Mouse (Mus musculus) activated CD4-positive, CD25-positive, alpha-beta regulatory T cell, adult 9 weeks (primary cell): ENCODE data around the gene Tmem186. TPM values are rescaled to one million over a fixed set of nuclear protein-coding genes. Genes with fewer than 3 reads are reported as not detected.

Source experiments
- polyA plus RNA-seq: library from polyadenylated mRNA; unstranded; fragments of 100-300 nt; shearing (Covaris generic); gene quantifications from one replicate; pipeline ENCODE4 v1.2.1, GENCODE M21; 2017

The Tmem186 gene
- polyA plus RNA-seq, result 16.8 TPM

DNA sequence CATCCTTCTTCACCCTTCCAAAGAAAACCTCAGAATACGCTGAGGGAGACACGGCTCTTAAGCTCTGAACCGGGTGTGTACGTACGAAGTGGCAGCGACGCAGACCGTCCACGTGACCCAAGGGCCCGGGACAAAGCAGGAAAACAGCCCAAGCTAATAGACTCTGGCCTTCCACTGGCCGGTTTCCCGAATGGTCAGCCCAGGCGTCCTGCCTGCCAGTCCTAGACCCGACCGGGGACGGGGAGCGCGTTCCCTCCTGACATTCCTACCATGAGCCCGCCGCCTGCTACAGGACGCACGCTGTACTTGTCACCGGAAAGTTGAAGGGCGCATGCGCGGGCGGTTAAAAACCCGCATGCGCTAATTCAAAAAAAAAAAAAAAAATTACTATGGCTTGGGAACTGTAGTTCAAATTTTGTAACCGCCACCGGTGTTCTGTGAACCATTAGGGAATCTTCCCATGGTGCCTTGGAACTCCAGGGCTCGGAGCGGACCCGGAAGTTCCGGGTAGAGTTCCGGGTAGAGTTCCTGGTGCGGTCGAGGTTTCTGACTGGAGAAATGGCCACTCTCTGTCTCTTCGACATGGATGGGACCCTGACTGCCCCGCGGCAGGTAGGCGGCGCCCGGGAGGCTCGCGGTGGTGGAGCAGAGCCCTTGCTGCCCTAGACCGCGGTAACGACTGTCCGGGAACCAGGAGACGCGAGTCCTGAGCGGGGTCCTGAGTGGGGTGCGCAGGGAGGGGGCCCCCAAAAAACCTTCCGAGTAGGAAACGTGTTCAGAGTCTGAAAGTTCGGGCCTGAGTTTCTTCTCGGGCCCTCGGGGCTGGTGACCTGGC is at the start of gene Tmem186, which contains the start of gene Pmm2:
Tmem186 (minus strand) TSS at position 496 of the 835 bp plus-strand sequence.
Pmm2 (plus strand) TSS at position 458 of the 835 bp plus-strand sequence.

DNA sequence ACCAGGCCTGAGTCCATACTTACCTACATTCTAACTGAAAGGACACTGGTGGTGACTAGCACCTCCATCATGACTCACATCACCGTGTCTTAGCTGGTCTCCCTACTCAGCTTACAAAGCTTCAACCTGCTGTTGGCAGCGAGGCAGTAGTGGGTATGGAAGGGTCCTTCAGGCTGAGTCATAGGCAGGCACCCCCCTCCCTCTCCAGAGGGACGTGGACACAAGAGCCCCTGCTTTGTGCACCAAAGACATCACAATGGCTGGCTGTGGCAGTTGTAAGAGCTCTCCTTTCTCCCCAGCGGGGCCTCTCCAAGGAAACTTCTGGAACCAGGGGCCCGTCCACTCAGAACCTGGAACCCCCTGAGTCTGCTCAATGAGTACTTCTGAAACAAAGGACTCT is 43.0 kb upstream of the Tmem186 start, which contains the start of gene Gm5767:
Gm5767 (plus strand) TSS at position 301 of the 400 bp plus-strand sequence.

DNA sequence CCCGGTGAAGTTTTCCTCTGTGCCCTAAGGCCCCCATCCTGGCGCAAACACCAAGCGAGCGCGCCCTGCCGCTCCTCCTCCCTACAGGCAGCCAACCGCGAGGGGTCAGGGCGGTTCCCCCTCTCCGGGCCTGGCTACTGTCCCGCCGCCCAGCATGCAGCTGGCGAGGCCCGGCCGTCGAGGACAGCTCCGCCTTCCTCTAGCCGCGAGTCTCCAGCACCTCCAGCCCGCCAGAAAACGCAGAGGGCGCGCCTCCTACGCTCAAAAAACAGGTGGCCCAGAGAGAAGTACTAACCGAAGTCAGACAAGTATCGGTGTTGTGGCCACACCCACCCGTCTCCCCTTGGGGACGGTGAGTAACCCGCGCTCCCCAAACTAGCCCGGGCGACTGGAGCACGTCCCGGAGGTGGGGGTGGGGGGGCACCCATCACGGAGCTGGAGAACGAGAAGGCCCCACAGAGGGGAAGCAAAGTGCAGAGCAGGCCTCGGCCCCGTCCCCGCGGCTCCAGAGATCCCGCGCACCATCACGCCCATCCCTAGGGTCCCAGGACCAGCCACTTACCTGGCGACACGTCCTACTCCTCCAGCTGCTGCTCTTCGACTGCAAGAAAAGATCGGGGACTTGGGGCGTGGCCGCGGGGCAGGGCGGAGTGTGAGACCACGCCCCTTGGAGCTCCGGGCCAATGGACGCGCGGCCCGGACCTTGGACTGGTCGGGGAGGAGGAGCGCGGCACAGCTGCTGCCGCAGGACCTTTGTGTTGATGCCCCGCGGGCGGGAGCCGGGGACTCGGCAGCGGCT is 34.2 kb upstream of the Tmem186 start, which contains the start of gene Carhsp1:
Carhsp1 (minus strand) TSS at position 605 of the 799 bp plus-strand sequence.

Other genes starting within 250 kb of the Tmem186 start
- not detected for gene Tmem114, start 212.6 kb downstream of the Tmem186 start, polyA plus RNA-seq
- gene Mettl22, start 166.9 kb downstream of the Tmem186 start, polyA plus RNA-seq, result 25.0 TPM
- gene Abat, start 124.3 kb downstream of the Tmem186 start, polyA plus RNA-seq, result 0.77 TPM
- gene Pmm2, start within 50 bp of the Tmem186 start, polyA plus RNA-seq, result 122 TPM
- gene Carhsp1, start 34.4 kb upstream of the Tmem186 start, polyA plus RNA-seq, result 25.1 TPM
- not detected for gene Gm5767, start 43.1 kb upstream of the Tmem186 start, polyA plus RNA-seq
- gene Usp7, start 154.6 kb upstream of the Tmem186 start, polyA plus RNA-seq, result 15.3 TPM
- 10.5 TPM for gene 1810013L24Rik, start 192.4 kb upstream of the Tmem186 start, polyA plus RNA-seq